Mouse (Mus musculus): Measurements from ENCODE around the gene Qk.

GRCm38 (mm10) chr17:10232406-10232805, 87.2 kb downstream of the Qk start:
- no peak for TF ChIP-seq CTCF (conservative IDR thresholded peaks at IDR 0.05; ENCODE audit: low read length)
- TF ChIP-seq NANOG (IDR thresholded peaks at IDR 0.05; ENCODE audit: borderline replicate concordance, low read length), result no peak
- no peak for TF ChIP-seq POU5F1 (IDR thresholded peaks at IDR 0.05; ENCODE audit: borderline replicate concordance, low read length)

Data from E14TG2a.4 (cell line).